ENCODE assay signal across 16 mouse cellular contexts in the genomic region with DNA sequence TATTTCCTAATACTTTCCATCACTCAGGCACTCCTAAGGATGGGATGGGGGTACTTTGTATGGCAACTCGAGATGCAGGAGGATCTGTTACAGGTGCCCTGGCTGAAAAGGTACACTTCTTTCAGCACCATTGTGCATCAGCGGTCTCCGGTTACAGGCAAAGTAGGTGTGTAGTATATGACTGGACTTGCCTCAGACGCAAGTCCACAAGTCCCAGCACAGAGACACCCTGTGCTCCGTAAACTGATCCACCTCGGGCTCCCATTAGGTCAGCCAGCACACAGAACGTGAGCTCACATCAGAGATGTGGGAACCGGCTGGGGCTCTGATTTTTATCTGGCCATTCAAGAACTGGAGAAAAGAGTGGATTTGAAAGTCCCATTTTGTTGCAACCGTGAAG.
"Had no signal": no experiment of that assay in that cellular context is flagged by ENCODE, and none has a peak within 500 bp of the region (broad histone marks: within the 10 kb centered on the region; RNA-seq: fewer than 3 reads in every experiment).

No protein-coding gene starts in this region.

- ATAC-seq: intestine, embryonic 16.5 days had no signal

- DNase-seq: kidney, adult 2 months; kidney, postnatal 36 days; layer of hippocampus, adult 9-11 months; liver; liver, embryonic 13.5 days; lung, postnatal 10 days; lung, postnatal 4 days; midbrain, embryonic 14.5 days; right cerebral cortex, postnatal 4 days; spleen, adult 18-20 months; thymus, postnatal 14 days had no signal

- H3K4me1 ChIP-seq: liver, embryonic 13.5 days had no signal

- H3K36me3 ChIP-seq: limb, embryonic 12.5 days; liver, embryonic 13.5 days; midbrain, embryonic 10.5 days; neural tube, embryonic 12.5 days had no signal

- H3K4me3 ChIP-seq: limb, embryonic 12.5 days; liver, embryonic 13.5 days; midbrain, embryonic 10.5 days; neural tube, embryonic 12.5 days had no signal

- H3K27ac ChIP-seq: kidney, postnatal 0 days; limb, embryonic 12.5 days; liver, embryonic 13.5 days; midbrain, embryonic 10.5 days; neural tube, embryonic 12.5 days had no signal

- H3K27me3 ChIP-seq: limb, embryonic 12.5 days; liver, embryonic 13.5 days; neural tube, embryonic 12.5 days had no signal

- H3K9ac ChIP-seq: limb, embryonic 12.5 days; liver, embryonic 13.5 days; neural tube, embryonic 12.5 days had no signal

- H3K4me2 ChIP-seq: limb, embryonic 12.5 days; liver, embryonic 13.5 days; neural tube, embryonic 12.5 days had no signal

- H3K9me3 ChIP-seq: limb, embryonic 12.5 days; liver, embryonic 13.5 days; midbrain, embryonic 10.5 days; neural tube, embryonic 12.5 days had no signal
